Mouse (Mus musculus) thymus, adult 2 months (tissue): Measurements from ENCODE around the gene Cep162. TPM values are rescaled to one million over a fixed set of nuclear protein-coding genes. Genes with fewer than 3 reads are reported as not detected.

ENCODE experiments used
- DNase-seq: peaks from one replicate; pipeline ENCODE4 v3.0.0; 2021
- H3K27ac ChIP-seq: fragments of 200-500 bp; 2 replicates; pipeline ENCODE4 v1.5.1; 2012; ENCODE audit warnings: low read length, control low read depth; ENCODE audit not compliant: control insufficient read depth, insufficient read depth
- H3K27me3 ChIP-seq: fragments of 200-500 bp; 2 replicates; pipeline ENCODE4 v1.6.1; 2012; ENCODE audit warnings: mild to moderate bottlenecking, low read length, moderate library complexity, mixed read lengths; ENCODE audit not compliant: control insufficient read depth, insufficient read depth
- H3K36me3 ChIP-seq: fragments of 200-500 bp; 2 replicates; pipeline ENCODE4 v1.6.1; 2012; ENCODE audit warnings: mild to moderate bottlenecking, low read length, moderate library complexity; ENCODE audit not compliant: control insufficient read depth, insufficient read depth
- H3K4me1 ChIP-seq: fragments of 200-500 bp; replicated peaks from 2 replicates; pipeline ENCODE4 v1.6.1; 2012; ENCODE audit warnings: low read length; ENCODE audit not compliant: control insufficient read depth, insufficient read depth
- H3K4me3 ChIP-seq: fragments of 200-500 bp; 2 replicates; pipeline ENCODE4 v1.5.1; 2012; ENCODE audit warnings: mild to moderate bottlenecking, low read length, control low read depth, moderate library complexity; ENCODE audit not compliant: control insufficient read depth, insufficient read depth
- CTCF ChIP-seq: fragments of 200-500 bp; IDR thresholded peaks from 2 replicates; pipeline ENCODE4 v1.5.1; 2012; ENCODE audit warnings: mild to moderate bottlenecking, control low read depth, low read length, moderate library complexity, borderline replicate concordance; ENCODE audit not compliant: control insufficient read depth, poor library complexity, insufficient read depth; ENCODE audit errors: extremely low read depth
- POLR2A ChIP-seq: fragments of 200-500 bp; IDR thresholded peaks from 2 replicates; pipeline ENCODE4 v1.6.1; 2012; ENCODE audit warnings: mild to moderate bottlenecking, low read length, control low read depth, moderate library complexity; ENCODE audit not compliant: control insufficient read depth, poor library complexity, insufficient read depth; ENCODE audit errors: extremely low read depth
- WGBS: fragments of 180-500 bp; shearing (Covaris S2); methylation state at CpG from one replicate; pipeline ENCODE4 v1.1.7; 2018; 5-methylcytosine and 5-hydroxymethylcytosine counted together
- polyA plus RNA-seq: library from polyadenylated mRNA; depleted of rRNA; stranded (reverse); fragments of >200 nt; gene quantifications from 2 replicates; pipeline ENCODE4 v1.2.3, GENCODE M21; 2012

The Cep162 gene
- polyA plus RNA-seq, 1 experiment, result 2.1 TPM

DNA sequence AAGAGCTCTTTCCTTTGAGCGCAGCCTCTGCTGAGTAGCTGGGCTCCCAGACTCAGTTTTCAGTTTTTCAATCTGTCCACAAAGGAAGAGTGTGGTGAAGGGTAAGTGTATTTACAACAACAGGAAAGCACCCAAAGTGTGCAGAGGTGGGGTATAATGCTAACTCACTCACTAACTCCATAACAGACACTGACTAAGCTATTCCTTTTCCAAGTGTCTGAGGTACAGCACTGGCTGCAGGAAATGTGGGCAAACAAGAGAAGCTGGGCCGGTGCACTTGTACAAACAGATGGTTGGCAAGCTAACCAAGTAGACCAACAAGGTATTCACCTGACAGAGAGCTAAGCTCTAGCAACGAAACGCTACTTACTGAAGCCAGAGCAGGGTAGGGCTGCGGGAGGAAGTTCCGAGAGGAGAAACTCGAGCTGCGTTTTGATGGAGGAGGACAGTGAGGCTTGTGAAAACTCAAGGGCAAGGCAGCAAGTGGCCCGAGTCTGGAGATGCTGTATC lies 44.5 kb downstream of the Cep162 start:
- H3K4me1 ChIP-seq, result no peaks in the 10 kb centered on the region
- H3K4me3 ChIP-seq, result no peak overlapping the region
- no peaks in the 10 kb centered on the region for H3K27me3 ChIP-seq
- TF ChIP-seq CTCF, result no peak
- TF ChIP-seq POLR2A, result no peak
- peaks cover 6% of the 10 kb centered on the region for H3K36me3 ChIP-seq
- no peak for DNase-seq
- no peak overlapping the region for H3K27ac ChIP-seq
- WGBS, result 88% methylated on average over 9 of the region's 9 CpGs

DNA sequence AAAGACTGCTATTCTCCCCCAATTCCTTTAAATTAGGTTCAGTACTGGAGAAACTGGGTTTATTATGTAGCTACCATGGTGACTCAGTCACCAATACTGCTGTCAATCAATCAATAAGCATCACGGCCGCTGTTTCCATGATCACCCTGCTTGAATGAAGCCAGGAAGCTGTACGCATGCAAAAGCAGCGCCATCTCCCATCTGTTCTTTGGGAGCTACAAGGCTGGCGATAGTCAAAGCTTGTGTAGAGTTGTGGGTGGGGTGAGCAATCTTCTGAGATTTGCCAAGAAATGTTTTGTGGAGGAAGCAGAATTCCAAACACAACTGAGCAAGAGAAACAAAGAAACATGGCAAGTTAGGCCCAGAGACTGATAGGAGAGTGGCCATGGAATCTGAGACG lies 52.9 kb downstream of the Cep162 start:
- Histone ChIP-seq H3K27me3 (no peaks in the 10 kb centered on the region), H3K36me3 (peaks cover 12% of the 10 kb centered on the region), H3K4me3 (no peak overlapping the region), H3K27ac (no peak overlapping the region), H3K4me1 (no peaks in the 10 kb centered on the region)
- TF ChIP-seq POLR2A (no peak), CTCF (no peak)
- 95% methylated on average over 6 of the region's 6 CpGs for WGBS
- DNase-seq, result no peak

DNA sequence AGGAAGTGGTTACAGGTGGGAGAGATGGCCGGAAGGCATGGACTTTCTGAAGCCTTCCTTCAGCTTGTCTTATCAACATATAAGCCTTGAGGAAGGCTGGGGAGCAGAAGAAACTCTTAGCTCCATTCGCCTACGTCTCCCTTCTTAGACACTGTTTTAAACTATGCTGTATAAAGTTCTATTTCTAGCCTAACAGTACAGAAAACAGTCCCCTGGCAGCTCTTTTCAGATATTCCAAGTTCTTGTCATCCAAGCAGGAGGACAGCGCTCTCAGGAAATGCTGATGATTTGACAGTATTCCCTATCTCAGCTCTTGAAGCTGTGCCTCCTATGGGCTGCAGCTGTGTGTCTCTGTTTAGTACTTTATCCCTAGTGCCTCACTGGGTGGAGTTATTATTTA lies 54.4 kb downstream of the Cep162 start:
- peaks cover 16% of the 10 kb centered on the region for H3K36me3 ChIP-seq
- WGBS, result 96% methylated on average over 4 of the region's 4 CpGs
- no peak for TF ChIP-seq POLR2A
- TF ChIP-seq CTCF, result no peak
- no peaks in the 10 kb centered on the region for H3K27me3 ChIP-seq
- H3K4me1 ChIP-seq, result no peaks in the 10 kb centered on the region
- H3K4me3 ChIP-seq, result no peak overlapping the region
- no peak overlapping the region for H3K27ac ChIP-seq
- no peak for DNase-seq

DNA sequence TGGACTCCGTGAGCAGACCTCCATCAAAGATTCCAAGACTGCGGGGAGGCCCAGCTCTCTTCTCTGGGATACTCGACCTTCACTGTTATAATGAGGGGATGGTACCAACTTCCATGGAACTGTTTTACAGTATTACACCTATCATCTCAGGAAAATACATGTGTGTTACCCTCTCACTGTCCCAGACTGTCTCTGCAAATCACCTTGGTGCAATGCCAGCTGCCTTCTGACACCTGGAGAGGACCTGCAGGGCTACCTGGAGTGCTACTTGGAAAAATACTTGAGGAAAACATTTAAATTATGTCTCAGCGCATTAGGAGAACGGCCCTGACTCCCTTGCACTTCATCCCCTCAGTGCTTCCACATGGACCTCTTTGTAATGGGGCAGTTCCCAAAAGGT lies 54.9 kb downstream of the Cep162 start:
- DNase-seq, result no peak
- no peaks in the 10 kb centered on the region for H3K4me1 ChIP-seq
- H3K27ac ChIP-seq, result no peak overlapping the region
- 95% methylated on average over 5 of the region's 5 CpGs for WGBS
- no peak for TF ChIP-seq CTCF
- no peak for TF ChIP-seq POLR2A
- H3K36me3 ChIP-seq, result peaks cover 16% of the 10 kb centered on the region
- H3K4me3 ChIP-seq, result no peak overlapping the region
- H3K27me3 ChIP-seq, result no peaks in the 10 kb centered on the region

DNA sequence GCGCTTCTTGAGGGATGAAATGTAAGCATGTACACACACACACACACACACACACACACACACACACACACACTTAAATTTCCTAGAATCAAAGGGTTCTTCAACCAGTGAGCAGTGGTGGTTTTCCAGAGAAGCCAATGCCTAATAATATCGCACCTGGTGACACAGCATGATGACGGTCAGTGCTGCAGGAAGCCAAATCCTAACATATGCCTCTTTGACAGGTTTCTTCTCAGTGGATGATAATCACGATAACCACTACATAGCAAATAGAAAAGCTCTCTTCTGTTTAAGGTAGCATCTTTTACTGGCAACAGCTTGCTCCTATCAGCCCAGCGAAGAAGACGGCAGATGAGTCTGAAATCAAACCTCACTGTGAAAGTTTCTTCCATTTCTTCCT lies 57.3 kb downstream of the Cep162 start:
- peaks cover 11% of the 10 kb centered on the region for H3K36me3 ChIP-seq
- no peak overlapping the region for H3K4me3 ChIP-seq
- no peaks in the 10 kb centered on the region for H3K27me3 ChIP-seq
- no peaks in the 10 kb centered on the region for H3K4me1 ChIP-seq
- TF ChIP-seq CTCF (no peak), POLR2A (no peak)
- 96% methylated on average over 6 of the region's 6 CpGs for WGBS
- no peak overlapping the region for H3K27ac ChIP-seq
- no peak for DNase-seq

DNA sequence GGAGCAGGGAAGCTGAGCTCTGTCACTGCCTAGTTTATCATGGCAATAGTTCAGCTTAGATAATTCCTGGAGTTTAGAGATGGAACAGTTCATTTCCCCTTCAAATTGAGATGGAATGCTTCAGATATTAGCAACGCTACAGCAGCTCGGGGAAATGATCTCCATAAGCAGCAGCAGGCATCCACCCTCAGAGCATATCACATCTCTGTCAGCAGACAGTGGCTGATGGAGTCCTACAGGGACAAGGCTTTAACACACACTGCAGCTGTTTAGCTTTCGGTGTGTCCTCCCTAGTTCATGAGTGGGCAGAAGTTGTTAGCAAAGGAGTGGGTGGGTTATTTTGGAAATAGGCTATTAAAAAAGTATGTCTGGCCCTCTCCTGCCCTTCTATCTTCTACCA lies 58.1 kb downstream of the Cep162 start:
- Histone ChIP-seq H3K4me1 (no peaks in the 10 kb centered on the region), H3K36me3 (peaks cover 17% of the 10 kb centered on the region), H3K27ac (no peak overlapping the region), H3K4me3 (no peak overlapping the region), H3K27me3 (no peaks in the 10 kb centered on the region)
- no peak for DNase-seq
- 96% methylated on average over 3 of the region's 3 CpGs for WGBS
- TF ChIP-seq CTCF (no peak), POLR2A (no peak)

DNA sequence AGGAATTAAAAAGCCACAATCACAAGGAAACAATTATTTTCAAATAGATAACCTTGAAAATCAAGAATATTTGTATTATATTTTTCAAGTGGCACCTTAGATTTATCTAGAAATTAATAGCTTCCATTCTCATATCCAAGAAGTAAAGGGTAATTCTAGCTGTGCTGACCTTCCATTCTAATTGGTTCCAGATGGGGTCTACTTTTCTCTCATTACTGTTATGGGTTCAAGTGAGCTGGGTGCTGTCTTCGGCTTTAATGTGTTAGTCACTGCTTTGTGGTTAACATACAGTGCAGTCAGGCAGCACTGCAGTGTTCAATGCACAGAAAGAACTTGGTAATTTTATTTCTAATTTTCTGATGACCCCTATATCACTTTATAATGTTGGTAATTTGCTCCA lies 61.6 kb downstream of the Cep162 start:
- no peak overlapping the region for H3K4me3 ChIP-seq
- H3K27me3 ChIP-seq, result no peaks in the 10 kb centered on the region
- no peaks in the 10 kb centered on the region for H3K4me1 ChIP-seq
- TF ChIP-seq CTCF, result no peak
- 93% methylated on average over 1 of the region's 1 CpGs for WGBS
- no peak overlapping the region for H3K27ac ChIP-seq
- DNase-seq, result no peak
- H3K36me3 ChIP-seq, result peaks cover 18% of the 10 kb centered on the region
